In the genomic region with DNA sequence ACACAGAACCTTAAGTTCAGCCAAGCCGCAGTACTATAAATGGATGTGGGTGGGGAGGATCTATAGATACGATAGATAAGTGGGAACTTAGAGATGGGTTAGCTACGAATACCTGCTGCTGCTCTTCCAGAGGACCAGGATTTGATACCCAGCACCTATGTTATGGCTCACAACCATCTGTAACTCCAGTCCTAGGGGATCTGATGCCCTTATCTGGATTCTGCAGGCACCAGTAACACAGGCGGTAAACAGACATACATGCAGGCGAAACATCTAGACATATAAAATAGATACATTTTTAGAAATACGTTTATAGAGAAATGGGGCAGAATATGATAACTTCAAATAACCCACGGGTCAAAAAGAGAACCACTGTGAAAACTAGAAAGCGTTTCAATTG, we compare ENCODE assay signal across 24 mouse cellular contexts. TPM values are rescaled to one million over a fixed set of nuclear protein-coding genes. Genes with fewer than 3 reads are reported as not detected.
DNase-seq lines count a peak whose midpoint lies in the region; ATAC-seq and TF ChIP-seq lines count a peak whose summit lies in the region.
"Had no signal": no experiment of that assay in that cellular context is flagged by ENCODE, and none has a peak within 500 bp of the region (broad histone marks: within the 10 kb centered on the region; RNA-seq: fewer than 3 reads in every experiment).

No protein-coding gene starts in this region.

- TF ChIP-seq POLR2A in cerebellum, adult 2 months (IDR thresholded peaks at IDR 0.05; ENCODE audit: borderline replicate concordance, insufficient read depth, low read length) = no peak

- no peak overlapping the region for H3K9ac ChIP-seq in liver, embryonic 12.5 days
- H3K9ac ChIP-seq in liver, embryonic 11.5 days (ENCODE audit: low read depth, low read length) = no peak overlapping the region
- H3K9ac ChIP-seq in liver, embryonic 13.5 days = no peak overlapping the region
- no peak overlapping the region for H3K9ac ChIP-seq in liver, embryonic 16.5 days (ENCODE audit: low read depth, low read length)
- H3K9ac ChIP-seq: embryonic facial prominence, embryonic 12.5 days; forebrain, embryonic 13.5 days; forebrain, embryonic 15.5 days; forebrain, postnatal 0 days had no signal

- peak; percentile 54; the same call in 1 of the 2 replicates for ATAC-seq in liver, embryonic 12.5 days
- ATAC-seq in liver, embryonic 11.5 days (replicated peaks; ENCODE audit: low FRiP score) = no peak
- peak; percentile 56 for ATAC-seq in liver, embryonic 13.5 days (ENCODE audit: low read depth)
- ATAC-seq in liver, embryonic 16.5 days (ENCODE audit: low read depth) = no peak
- ATAC-seq in megakaryocyte-erythroid progenitor cell, adult 5-6 weeks (replicated peaks; ENCODE audit: low FRiP score, low TSS enrichment, poor library complexity, severe bottlenecking) = 0 out of 2 replicates have a peak, but pooled peaks have one; percentile 64
- ATAC-seq: activated CD4-positive, CD25-positive, alpha-beta regulatory T cell, adult 4 months; forebrain, embryonic 13.5 days; forebrain, embryonic 15.5 days; forebrain, postnatal 0 days; Patski had no signal

- H3K4me2 ChIP-seq in liver, embryonic 12.5 days = no peak overlapping the region
- H3K4me2 ChIP-seq in liver, embryonic 11.5 days = no peak overlapping the region
- no peak overlapping the region for H3K4me2 ChIP-seq in liver, embryonic 13.5 days
- H3K4me2 ChIP-seq in liver, embryonic 16.5 days (ENCODE audit: low read depth, low read length) = 0 out of 2 replicates have a peak overlapping the region, but pooled peaks have one; percentile 9
- H3K4me2 ChIP-seq: embryonic facial prominence, embryonic 12.5 days; forebrain, embryonic 13.5 days; forebrain, embryonic 15.5 days had no signal

- WGBS in liver, embryonic 12.5 days (ENCODE audit: insufficient replicate concordance) = 48% methylated on average over 8 of the region's 8 CpGs
- 67% methylated on average over 8 of the region's 8 CpGs for WGBS in liver, embryonic 11.5 days
- 40% methylated on average over 8 of the region's 8 CpGs for WGBS in liver, embryonic 13.5 days (ENCODE audit: insufficient replicate concordance)
- 34% methylated on average over 8 of the region's 8 CpGs for WGBS in liver, embryonic 16.5 days (ENCODE audit: insufficient replicate concordance)
- WGBS in cerebellum, adult 2 months = 91% methylated on average over 8 of the region's 8 CpGs

- H3K4me3 ChIP-seq in liver, embryonic 12.5 days = no peak overlapping the region
- no peak overlapping the region for H3K4me3 ChIP-seq in liver, embryonic 11.5 days (ENCODE audit: low read depth, low read length)
- no peak overlapping the region for H3K4me3 ChIP-seq in liver, embryonic 13.5 days (replicated peaks)
- H3K4me3 ChIP-seq in liver, embryonic 16.5 days (ENCODE audit: low read depth, low read length) = no peak overlapping the region
- H3K4me3 ChIP-seq in cerebellum, adult 2 months (replicated peaks; ENCODE audit: insufficient read depth, low read depth, low read length) = no peak overlapping the region
- H3K4me3 ChIP-seq: embryonic facial prominence, embryonic 10.5 days; embryonic facial prominence, embryonic 12.5 days; forebrain, embryonic 13.5 days; forebrain, embryonic 15.5 days had no signal

- H3K9me3 ChIP-seq in liver, embryonic 12.5 days (replicated peaks) = no peaks in the 10 kb centered on the region
- H3K9me3 ChIP-seq in liver, embryonic 11.5 days (ENCODE audit: control insufficient read depth, low read length) = no peaks in the 10 kb centered on the region
- no peaks in the 10 kb centered on the region for H3K9me3 ChIP-seq in liver, embryonic 13.5 days (replicated peaks)
- H3K9me3 ChIP-seq in liver, embryonic 16.5 days (replicated peaks; ENCODE audit: control insufficient read depth, low read length) = no peaks in the 10 kb centered on the region
- H3K9me3 ChIP-seq: embryonic facial prominence, embryonic 10.5 days; embryonic facial prominence, embryonic 12.5 days; forebrain, embryonic 13.5 days; forebrain, embryonic 15.5 days had no signal

- TF ChIP-seq CTCF in cerebellum, adult 2 months (IDR thresholded peaks at IDR 0.05; ENCODE audit: borderline replicate concordance, insufficient read depth, low read depth, low read length) = no peak

- no peak for DNase-seq in liver, embryonic 11.5 days (ENCODE audit: low spot score)
- no peak for DNase-seq in liver, embryonic 13.5 days
- DNase-seq in cerebellum, adult 2 months = no peak
- no peak for DNase-seq in layer of hippocampus, postnatal 10 days (ENCODE audit: low spot score in 2 of 2)
- DNase-seq in natural killer cell, adult 2 months (ENCODE audit: low spot score in 2 of 2) = no peak
- DNase-seq: adrenal gland, adult 8-10 months; adrenal gland, postnatal 14 days; adrenal gland, postnatal 36 days; cerebellum, adult 11-12 months; cerebellum, adult 8-10 months; cerebellum, postnatal 10 days; cerebellum, postnatal 25 days; forebrain, postnatal 0 days had no signal

- H3K27me3 ChIP-seq in liver, embryonic 12.5 days (replicated peaks) = peaks cover 34% of the 10 kb centered on the region
- peaks cover 20% of the 10 kb centered on the region for H3K27me3 ChIP-seq in liver, embryonic 11.5 days (replicated peaks; ENCODE audit: control insufficient read depth, insufficient read depth, low read length)
- peaks cover 41% of the 10 kb centered on the region for H3K27me3 ChIP-seq in liver, embryonic 13.5 days
- H3K27me3 ChIP-seq in liver, embryonic 16.5 days (ENCODE audit: control insufficient read depth, insufficient read depth, low read depth, low read length) = peaks cover 20% of the 10 kb centered on the region
- H3K27me3 ChIP-seq in cerebellum, adult 2 months (ENCODE audit: control insufficient read depth, insufficient read depth, low read length) = no peaks in the 10 kb centered on the region
- H3K27me3 ChIP-seq: embryonic facial prominence, embryonic 12.5 days; forebrain, embryonic 15.5 days had no signal

- H3K36me3 ChIP-seq in liver, embryonic 12.5 days = no peaks in the 10 kb centered on the region
- no peaks in the 10 kb centered on the region for H3K36me3 ChIP-seq in liver, embryonic 11.5 days (ENCODE audit: control insufficient read depth, insufficient read depth, low read length)
- no peaks in the 10 kb centered on the region for H3K36me3 ChIP-seq in liver, embryonic 13.5 days
- H3K36me3 ChIP-seq in liver, embryonic 16.5 days (ENCODE audit: control insufficient read depth, insufficient read depth) = no peaks in the 10 kb centered on the region
- H3K36me3 ChIP-seq: embryonic facial prominence, embryonic 10.5 days; embryonic facial prominence, embryonic 12.5 days; forebrain, embryonic 15.5 days had no signal

- H3K4me1 ChIP-seq in liver, embryonic 12.5 days = peaks cover 28% of the 10 kb centered on the region
- peaks cover 12% of the 10 kb centered on the region for H3K4me1 ChIP-seq in liver, embryonic 11.5 days (replicated peaks; ENCODE audit: control insufficient read depth, insufficient read depth, low read length)
- H3K4me1 ChIP-seq in liver, embryonic 13.5 days (replicated peaks) = peaks cover 33% of the 10 kb centered on the region
- peaks cover 5% of the 10 kb centered on the region for H3K4me1 ChIP-seq in liver, embryonic 16.5 days (ENCODE audit: control insufficient read depth, low read depth, low read length)
- H3K4me1 ChIP-seq in cerebellum, adult 2 months (ENCODE audit: control insufficient read depth, insufficient read depth, low read length) = no peaks in the 10 kb centered on the region
- H3K4me1 ChIP-seq: forebrain, embryonic 13.5 days; forebrain, embryonic 15.5 days had no signal

- no peak overlapping the region for H3K27ac ChIP-seq in liver, embryonic 12.5 days
- H3K27ac ChIP-seq in liver, embryonic 11.5 days (ENCODE audit: low read depth, low read length) = no peak overlapping the region
- H3K27ac ChIP-seq in liver, embryonic 13.5 days = no peak overlapping the region
- H3K27ac ChIP-seq in liver, embryonic 16.5 days (ENCODE audit: low read length) = no peak overlapping the region
- no peak overlapping the region for H3K27ac ChIP-seq in cerebellum, adult 2 months (ENCODE audit: insufficient read depth, low read length)
- H3K27ac ChIP-seq: embryonic facial prominence, embryonic 10.5 days; embryonic facial prominence, embryonic 12.5 days; forebrain, embryonic 13.5 days; forebrain, embryonic 15.5 days had no signal

RNA-seq across cellular contexts. Expression of a gene that starts 2.7 kb away (rescaled TPM):
- polyA plus RNA-seq in liver, embryonic 12.5 days (2016; fragmentation: Nextera tagmentation; extraction: Ambion mirVana) = 1.4 and 1.5 TPM in 2 replicates
- polyA plus RNA-seq in liver, embryonic 11.5 days (2014; fragmentation: Nextera tagmentation; extraction: Ambion mirVana) = 0.81 and 0.88 TPM in 2 replicates
- polyA plus RNA-seq in liver, embryonic 13.5 days (2015; fragmentation: Nextera tagmentation; extraction: Ambion mirVana) = 0.92 and 1.2 TPM in 2 replicates
- polyA plus RNA-seq in liver, embryonic 16.5 days (2015; fragmentation: Nextera tagmentation; extraction: Ambion mirVana) = 1.8 and 2.0 TPM in 2 replicates
- 0.28 and 0.72 TPM in 2 replicates for total RNA-seq in megakaryocyte-erythroid progenitor cell, adult 5-6 weeks (2014; fragmentation: Nextera tagmentation)
- total RNA-seq in megakaryocyte-erythroid progenitor cell, adult 5-6 weeks (2017) = 0.14 TPM in 1 of 2 replicates, not detected in the other
- 0.49 and 0.52 TPM in 2 replicates for polyA plus RNA-seq in cerebellum, adult 2 months (2012; rRNA removed)
- total RNA-seq in layer of hippocampus, postnatal 10 days (2021) = 1 to 10 TPM in 1 of 2 experiments, under 1 TPM in 1; 0.87 to 1.8 TPM
- total RNA-seq: ES-E14 had no signal
- polyA plus RNA-seq: C2C12, Patski had no signal

RNA-seq across cellular contexts. Expression of a gene that starts 11.2 kb away (rescaled TPM):
- 1.7 and 1.8 TPM in 2 replicates for polyA plus RNA-seq in liver, embryonic 12.5 days (2016; fragmentation: Nextera tagmentation; extraction: Ambion mirVana)
- polyA plus RNA-seq in liver, embryonic 11.5 days (2014; fragmentation: Nextera tagmentation; extraction: Ambion mirVana) = 2.4 and 3.9 TPM in 2 replicates
- polyA plus RNA-seq in liver, embryonic 13.5 days (2015; fragmentation: Nextera tagmentation; extraction: Ambion mirVana) = 0.91 and 1.00 TPM in 2 replicates
- 0.53 and 0.70 TPM in 2 replicates for polyA plus RNA-seq in liver, embryonic 16.5 days (2015; fragmentation: Nextera tagmentation; extraction: Ambion mirVana)
- 4.0 and 8.6 TPM in 2 replicates for total RNA-seq in megakaryocyte-erythroid progenitor cell, adult 5-6 weeks (2014; fragmentation: Nextera tagmentation)
- total RNA-seq in megakaryocyte-erythroid progenitor cell, adult 5-6 weeks (2017) = 3.4 and 6.9 TPM in 2 replicates
- polyA plus RNA-seq in cerebellum, adult 2 months (2012; rRNA removed) = 4.9 and 5.2 TPM in 2 replicates
- 1 to 10 TPM; 5.4 to 7.7 TPM for total RNA-seq in layer of hippocampus, postnatal 10 days (2021)

RNA-seq across cellular contexts. Expression of a gene that starts 33.4 kb away (rescaled TPM):
- 30.9 and 33.2 TPM in 2 replicates for polyA plus RNA-seq in liver, embryonic 12.5 days (2016; fragmentation: Nextera tagmentation; extraction: Ambion mirVana)
- 39.3 and 40.4 TPM in 2 replicates for polyA plus RNA-seq in liver, embryonic 11.5 days (2014; fragmentation: Nextera tagmentation; extraction: Ambion mirVana)
- polyA plus RNA-seq in liver, embryonic 13.5 days (2015; fragmentation: Nextera tagmentation; extraction: Ambion mirVana) = 9.9 and 12.9 TPM in 2 replicates
- 3.5 and 4.2 TPM in 2 replicates for polyA plus RNA-seq in liver, embryonic 16.5 days (2015; fragmentation: Nextera tagmentation; extraction: Ambion mirVana)
- 56.5 and 63.9 TPM in 2 replicates for total RNA-seq in megakaryocyte-erythroid progenitor cell, adult 5-6 weeks (2014; fragmentation: Nextera tagmentation)
- total RNA-seq in megakaryocyte-erythroid progenitor cell, adult 5-6 weeks (2017) = 14.5 and 18.1 TPM in 2 replicates
- polyA plus RNA-seq in cerebellum, adult 2 months (2012; rRNA removed) = 133 and 144 TPM in 2 replicates
- 10 to 100 TPM; 81.1 to 82.9 TPM for total RNA-seq in layer of hippocampus, postnatal 10 days (2021)

Comparison
In these comparisons a context has a peak if more than half of its experiments do, and no peak if none do; other contexts are left out.
1. ATAC-seq: peak in liver, embryonic 12.5 days (single experiment), liver, embryonic 13.5 days (single experiment) and megakaryocyte-erythroid progenitor cell, adult 5-6 weeks (single experiment); none in liver, embryonic 11.5 days (single experiment) and liver, embryonic 16.5 days (single experiment).